Mouse (Mus musculus) inflammation-experienced regulatory T-cells, adult 16 weeks (primary cell): ENCODE results near the gene Nol12. TPM values are rescaled to one million over a fixed set of nuclear protein-coding genes. Genes with fewer than 3 reads are reported as not detected.

Experiments used
- polyA plus RNA-seq: library from polyadenylated mRNA; unstranded; fragments of 100-300 nt; shearing (Covaris generic); gene quantifications from one replicate; pipeline ENCODE4 v1.2.1, GENCODE M21; 2017

Gene Nol12
- polyA plus RNA-seq: 49.7 TPM

DNA sequence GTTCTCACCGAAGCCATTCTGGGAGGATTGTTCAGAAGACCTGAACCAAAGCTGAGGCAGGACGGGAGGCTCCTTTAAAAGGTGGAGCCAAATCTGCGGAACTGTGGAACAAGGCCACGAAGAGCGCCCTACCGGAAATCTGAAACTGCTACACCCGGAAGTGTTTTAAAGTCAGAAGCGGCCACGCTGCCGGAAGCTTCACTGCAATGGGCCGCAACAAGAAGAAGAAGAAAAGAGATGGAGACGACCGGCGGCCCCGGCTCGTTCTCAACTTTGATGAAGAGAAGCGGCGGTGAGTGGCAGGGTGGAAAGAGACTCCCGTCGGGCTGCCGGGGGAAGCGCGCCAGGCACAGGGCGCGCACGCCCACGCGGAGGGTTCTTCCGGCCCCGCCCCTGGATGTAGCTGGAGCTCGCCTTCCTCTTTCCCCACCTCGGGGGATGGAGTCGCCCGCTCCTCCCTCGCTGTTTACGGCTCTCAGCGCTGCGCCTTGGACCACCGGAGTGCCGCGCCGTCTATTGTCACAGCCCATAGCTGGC lies at the start of gene Nol12:
Gene Nol12, plus strand, starts transcription at position 150 of the 537 bp plus-strand sequence.

DNA sequence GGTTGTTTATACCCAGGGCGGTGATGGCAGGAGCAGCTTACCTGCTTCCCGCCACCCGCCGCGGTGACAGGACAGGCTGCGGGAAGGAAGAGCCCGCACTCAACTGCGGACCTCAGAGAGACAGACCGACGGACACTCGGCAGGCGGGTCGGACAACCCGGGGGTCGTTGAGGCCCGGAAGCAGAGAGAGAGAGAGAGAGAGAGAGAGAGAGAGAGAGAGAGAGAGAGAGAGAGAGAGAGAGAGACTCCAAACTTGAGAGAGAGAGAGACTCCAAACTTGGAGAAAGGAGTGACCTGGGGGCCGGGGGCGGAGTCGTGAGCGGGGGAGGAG lies 35.4 kb upstream of the Nol12 start, which contains the start of gene Gm49510:
Gene Gm49510, plus strand, starts transcription at position 259 of the 331 bp plus-strand sequence.

DNA sequence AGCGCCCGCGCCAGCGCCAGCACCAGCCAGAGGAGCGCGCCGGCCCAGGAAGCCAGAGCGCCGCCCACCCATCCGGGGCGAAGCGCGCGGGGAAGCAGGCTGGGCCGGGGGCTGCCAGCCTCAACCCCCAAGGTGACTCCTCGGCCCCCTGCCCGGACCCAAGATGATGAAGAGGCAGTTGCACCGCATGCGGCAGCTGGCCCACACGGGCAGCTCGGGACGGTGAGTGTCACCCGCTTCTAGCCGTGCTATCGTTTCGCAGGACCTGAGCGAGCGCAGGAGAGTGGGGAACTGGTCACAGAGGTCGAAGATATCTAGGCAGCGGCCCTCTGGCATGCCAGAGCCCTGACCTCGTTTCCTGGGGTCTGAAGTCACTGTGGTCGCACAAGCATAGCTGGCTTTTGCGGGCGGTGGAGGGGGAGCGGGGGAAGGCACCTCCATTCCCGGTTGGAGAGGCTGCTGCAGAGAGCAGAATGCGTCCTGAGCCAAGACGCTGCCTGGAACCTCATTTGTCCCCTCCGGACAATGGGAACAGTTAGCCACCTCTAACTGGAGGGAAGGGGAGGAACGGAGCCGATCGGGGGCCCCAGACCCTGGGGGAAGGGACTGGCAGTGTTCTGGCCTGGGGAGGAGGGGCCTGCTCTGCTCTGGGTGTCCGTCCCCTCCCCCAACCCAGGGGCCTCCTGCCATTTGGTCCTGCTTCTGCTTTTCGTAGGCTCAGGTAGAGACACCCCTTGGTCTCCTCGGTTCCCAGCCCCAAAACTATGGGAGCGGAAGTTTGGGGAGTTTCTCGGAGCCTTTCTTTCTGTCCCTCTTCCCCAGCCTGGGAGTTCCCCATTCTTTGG lies 34.8 kb upstream of the Nol12 start, which contains the start of gene Sh3bp1:
Gene Sh3bp1, plus strand, starts transcription at position 29 of the 845 bp plus-strand sequence.

DNA sequence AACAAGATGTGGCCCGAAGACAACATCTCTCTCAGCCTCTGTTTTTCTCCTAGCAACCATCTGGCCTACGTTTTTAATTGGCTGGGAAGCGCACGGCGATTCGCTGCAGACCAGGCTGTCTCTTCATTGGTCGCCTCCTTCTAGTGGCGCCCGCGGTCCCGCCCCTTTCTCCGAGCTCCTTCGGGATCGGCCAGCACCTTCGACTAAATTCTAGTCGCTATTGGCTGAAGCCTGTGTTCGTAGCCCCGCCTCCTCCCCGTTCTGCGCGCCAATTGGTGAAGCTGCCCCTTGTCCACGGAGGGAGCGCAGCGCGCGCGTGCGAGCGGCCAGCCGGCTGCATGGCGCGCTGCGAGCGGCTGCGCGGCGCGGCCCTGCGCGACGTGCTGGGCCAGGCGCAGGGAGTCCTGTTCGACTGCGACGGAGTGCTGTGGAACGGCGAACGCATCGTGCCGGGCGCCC lies 21.1 kb upstream of the Nol12 start, which contains the start of gene Pdxp:
Gene Pdxp, plus strand, starts transcription at position 288 of the 459 bp plus-strand sequence.

DNA sequence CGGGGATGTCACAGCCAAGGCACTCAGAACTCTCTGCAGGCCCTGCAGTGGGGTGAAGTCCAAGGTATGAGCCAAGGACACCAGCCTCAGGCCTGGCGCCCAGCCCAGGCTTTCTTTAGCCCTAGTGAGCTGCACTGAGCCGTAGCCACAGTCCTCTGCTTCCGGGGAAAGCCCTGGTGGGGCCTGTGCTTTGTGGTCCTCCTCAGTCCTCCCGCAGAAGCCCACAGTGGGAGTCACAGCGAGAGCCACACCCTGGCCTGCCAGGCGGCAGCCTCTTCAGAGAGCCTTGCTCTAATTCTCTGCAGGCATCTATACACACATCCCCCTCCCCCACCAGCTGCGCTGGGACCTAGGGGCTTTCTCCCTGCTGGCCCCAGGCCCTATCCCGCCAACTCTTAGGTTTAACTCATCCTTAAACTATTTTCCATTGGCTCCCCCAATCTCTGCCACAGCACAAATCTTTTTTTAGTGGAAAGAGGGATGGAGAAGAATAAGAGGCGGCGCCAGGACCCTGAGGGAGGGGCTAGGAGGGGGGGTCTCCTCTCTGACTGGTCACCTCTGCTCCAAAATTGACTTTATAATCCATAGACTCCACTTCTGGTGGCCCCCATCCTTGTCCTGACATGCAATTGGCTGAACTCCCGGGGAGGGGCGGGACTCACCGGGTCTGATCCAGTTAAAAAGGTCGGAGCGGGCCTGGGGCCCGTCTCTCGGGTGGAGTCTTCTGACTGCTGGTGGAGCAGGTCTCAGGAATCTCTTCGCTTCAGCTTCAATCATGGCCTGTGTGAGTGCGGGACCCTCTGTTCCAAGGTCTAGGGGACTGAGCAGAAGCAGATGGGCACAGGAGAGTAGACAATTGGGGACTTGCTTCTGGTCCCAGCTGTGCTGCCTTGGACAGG lies 8.5 kb upstream of the Nol12 start, which contains the start of gene Lgals1:
Gene Lgals1, plus strand, starts transcription at position 705 of the 899 bp plus-strand sequence.

DNA sequence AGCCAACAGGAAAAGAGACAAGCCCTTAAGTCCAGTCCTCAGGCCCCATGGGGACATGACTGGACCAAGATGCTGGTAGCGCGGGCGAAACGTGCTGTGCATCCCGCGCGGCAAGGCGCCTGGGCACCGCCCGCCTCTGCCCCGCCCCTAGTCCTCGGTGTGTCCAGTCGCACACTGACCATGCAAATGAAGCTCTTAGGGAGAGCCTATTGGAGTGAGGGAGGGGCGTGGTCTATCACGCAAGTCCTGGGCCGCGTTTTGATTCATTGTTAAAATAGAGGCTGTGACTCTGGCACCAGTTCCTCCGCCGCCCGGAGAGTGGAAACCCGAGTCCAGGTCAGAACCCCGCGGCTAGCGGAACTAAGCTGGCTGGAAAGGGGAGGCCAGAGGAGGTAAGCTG lies 12.9 kb downstream of the Nol12 start, which contains the start of gene Triobp:
Gene Triobp, plus strand, starts transcription at position 68 of the 400 bp plus-strand sequence.

Other genes with a start within 250 kb of the Nol12 start
- 0.07 TPM for gene Elfn2, start 216.2 kb upstream of the Nol12 start, polyA plus RNA-seq
- gene Mfng, start 161.5 kb upstream of the Nol12 start, polyA plus RNA-seq: 177 TPM
- 0.38 TPM for gene Card10, start 131.9 kb upstream of the Nol12 start, polyA plus RNA-seq
- gene Cdc42ep1, start 92.3 kb upstream of the Nol12 start, polyA plus RNA-seq: not detected
- gene Lgals2, start 79.4 kb upstream of the Nol12 start, polyA plus RNA-seq: not detected
- gene Gga1, start 57.7 kb upstream of the Nol12 start, polyA plus RNA-seq: 76.9 TPM
- gene Gm49510, start 35.3 kb upstream of the Nol12 start, polyA plus RNA-seq: 0.57 TPM
- gene Sh3bp1, start 35.2 kb upstream of the Nol12 start, polyA plus RNA-seq: 251 TPM
- 1.9 TPM for gene Pdxp, start 21.0 kb upstream of the Nol12 start, polyA plus RNA-seq
- 515 TPM for gene Lgals1, start 8.2 kb upstream of the Nol12 start, polyA plus RNA-seq
- gene Triobp, start 12.8 kb downstream of the Nol12 start, polyA plus RNA-seq: 105 TPM
- 74.2 TPM for gene H1f0, start 93.5 kb downstream of the Nol12 start, polyA plus RNA-seq
- gene Galr3, start 107.0 kb downstream of the Nol12 start, polyA plus RNA-seq: not detected
- gene Ankrd54, start 128.0 kb downstream of the Nol12 start, polyA plus RNA-seq: 10.7 TPM
- 171 TPM for gene Eif3l, start 140.2 kb downstream of the Nol12 start, polyA plus RNA-seq
- 27.1 TPM for gene Micall1, start 174.0 kb downstream of the Nol12 start, polyA plus RNA-seq
- gene Polr2f, start 206.1 kb downstream of the Nol12 start, polyA plus RNA-seq: 166 TPM
- gene 1700088E04Rik, start 206.3 kb downstream of the Nol12 start, polyA plus RNA-seq: 0.40 TPM
- not detected for gene Sox10, start 230.3 kb downstream of the Nol12 start, polyA plus RNA-seq